In genomic region chr10:3995277-3995676, GRCm38 (mm10) we compare ENCODE assay signal across 11 mouse cellular contexts. TPM values are rescaled to one million over a fixed set of nuclear protein-coding genes. Genes with fewer than 3 reads are reported as not detected.
DNase-seq lines count a peak whose midpoint lies in the region; TF ChIP-seq lines count a peak whose summit lies in the region.
"Had no signal": no experiment of that assay in that cellular context is flagged by ENCODE, and none has a peak within 500 bp of the region (broad histone marks: within the 10 kb centered on the region; RNA-seq: fewer than 3 reads in every experiment).

No protein-coding gene starts in this region.

- intact Hi-C loops in gastrocnemius, adult 2 months (cut with DNase I), result no loop called here

- H3K27me3 ChIP-seq in splenic B cell, adult 2 months (ENCODE audit: control insufficient read depth, insufficient read depth, low read length, poor library complexity, severe bottlenecking), result no peaks in the 10 kb centered on the region
- H3K27me3 ChIP-seq: neural tube, embryonic 13.5 days had no signal

- peaks cover 3% of the 10 kb centered on the region for H3K36me3 ChIP-seq in splenic B cell, adult 2 months (ENCODE audit: control insufficient read depth, insufficient read depth, low read length, poor library complexity, severe bottlenecking)
- H3K36me3 ChIP-seq: neural tube, embryonic 13.5 days had no signal

- H3K4me1 ChIP-seq in bone marrow macrophage, adult 2 months (ENCODE audit: control insufficient read depth, insufficient read depth, low read length), result no peaks in the 10 kb centered on the region
- H3K4me1 ChIP-seq: neural tube, embryonic 13.5 days had no signal

- no peak for TF ChIP-seq POLR2A in bone marrow macrophage, adult 2 months (IDR thresholded peaks at IDR 0.05; ENCODE audit: borderline replicate concordance, low read depth, low read length)

- peak; percentile 26; the same call in 1 of the 2 replicates for TF ChIP-seq CTCF in gastrocnemius, adult 2 months (IDR thresholded peaks at IDR 0.05)
- 0 out of 2 replicates have a peak, but pooled peaks have one; percentile 25 for TF ChIP-seq CTCF in bone marrow macrophage, adult 2 months (IDR thresholded peaks at IDR 0.05; ENCODE audit: low read depth, low read length)

- no peak for DNase-seq in gastrocnemius, adult 2 months
- no peak for DNase-seq in gastrocnemius, postnatal 10 days
- DNase-seq in spleen, adult 12 weeks (ENCODE audit: low spot score), result peak; percentile 30
- no peak for DNase-seq in spleen, adult 18-20 months
- peak; percentile 27 for DNase-seq in splenic B cell, adult 2 months (ENCODE audit: low read depth, low spot score)
- DNase-seq in layer of hippocampus, adult 18-20 months (ENCODE audit: low spot score in 2 of 2), result no peak
- no peak for DNase-seq in urinary bladder, adult 2 months (ENCODE audit: low spot score)
- DNase-seq: heart, postnatal 10 days; kidney, adult 9 months had no signal

- no peak overlapping the region for H3K27ac ChIP-seq in gastrocnemius, adult 2 months
- H3K27ac ChIP-seq in bone marrow macrophage, adult 2 months (ENCODE audit: insufficient read depth, low read depth, low read length), result no peak overlapping the region
- H3K27ac ChIP-seq: neural tube, embryonic 13.5 days had no signal

- H3K4me3 ChIP-seq in gastrocnemius, adult 2 months, result no peak overlapping the region
- no peak overlapping the region for H3K4me3 ChIP-seq in bone marrow macrophage, adult 2 months (ENCODE audit: insufficient read depth, low read length)
- H3K4me3 ChIP-seq: neural tube, embryonic 13.5 days had no signal

RNA-seq across cellular contexts. Expression of gene Mthfd1l, which starts 22.4 kb away (rescaled TPM):
- under 1 TPM; 0.42 to 0.48 TPM for total RNA-seq in gastrocnemius, adult 2 months (2021)
- total RNA-seq in gastrocnemius, postnatal 10 days (2021), result 1 to 10 TPM; 4.7 to 4.8 TPM
- polyA plus RNA-seq in bone marrow macrophage, adult 2 months (2012; ENCODE audit: insufficient read depth, insufficient read length, missing spikeins), result 4.5 and 5.6 TPM in 2 replicates
- 1 to 10 TPM; 8.7 to 8.9 TPM for total RNA-seq in layer of hippocampus, adult 18-20 months (2021)
- polyA plus RNA-seq in urinary bladder, adult 2 months (2012; rRNA removed), result 11.0 and 12.7 TPM in 2 replicates

Comparison
In these comparisons a context has a peak if more than half of its experiments do, and no peak if none do; other contexts are left out.
1. DNase-seq: peak in spleen, adult 12 weeks (single experiment) and splenic B cell, adult 2 months (single experiment); none in gastrocnemius, adult 2 months (single experiment), gastrocnemius, postnatal 10 days (single experiment), spleen, adult 18-20 months (0 of 2), layer of hippocampus, adult 18-20 months (0 of 2) and urinary bladder, adult 2 months (single experiment).